Mouse (Mus musculus) brain, adult 2 months (tissue): ENCODE results near the gene Pla2g16.

Experiments
- DNase-seq: peaks from one replicate; pipeline ENCODE4 v3.0.0; 2011; ENCODE audit warnings: low read depth, low spot score

The Pla2g16 gene

GRCm38 (mm10) chr19:7557328-7557822 lies at the start of gene Pla2g16:
Gene Pla2g16 (plus strand): TSS chr19:7557459.
- peak; percentile 80 for DNase-seq

- no peak for DNase-seq
Measured at GRCm38 (mm10) chr19:7508026-7508425, 49.2 kb upstream of the Pla2g16 start.

GRCm38 (mm10) chr19:7516437-7516836 lies 40.8 kb upstream of the Pla2g16 start:
- DNase-seq: no peak

GRCm38 (mm10) chr19:7521619-7522018 lies 35.6 kb upstream of the Pla2g16 start:
- no peak for DNase-seq

- no peak for DNase-seq
Measured at GRCm38 (mm10) chr19:7522856-7523255, 34.4 kb upstream of the Pla2g16 start.

- no peak for DNase-seq
Measured at GRCm38 (mm10) chr19:7523292-7523691, 34.0 kb upstream of the Pla2g16 start.

- DNase-seq: no peak
Measured at GRCm38 (mm10) chr19:7523781-7524180, 33.5 kb upstream of the Pla2g16 start.

- DNase-seq: no peak
Measured at GRCm38 (mm10) chr19:7524879-7525278, 32.4 kb upstream of the Pla2g16 start.

GRCm38 (mm10) chr19:7528639-7529428 lies 28.4 kb upstream of the Pla2g16 start:
- peak; percentile 78 for DNase-seq

- DNase-seq: peak; percentile 59
Measured at GRCm38 (mm10) chr19:7531906-7532305, 25.4 kb upstream of the Pla2g16 start.

- peak; percentile 32 for DNase-seq
Measured at GRCm38 (mm10) chr19:7533891-7534290, 23.4 kb upstream of the Pla2g16 start.

- DNase-seq: no peak
Measured at GRCm38 (mm10) chr19:7548924-7549323, 8.3 kb upstream of the Pla2g16 start.

- DNase-seq: no peak
Measured at GRCm38 (mm10) chr19:7551550-7552300, 5.5 kb upstream of the Pla2g16 start.

GRCm38 (mm10) chr19:7552301-7552673 lies 5.0 kb upstream of the Pla2g16 start:
- DNase-seq: no peak

GRCm38 (mm10) chr19:7553441-7553840 lies 3.8 kb upstream of the Pla2g16 start:
- DNase-seq: no peak

- DNase-seq: no peak
Measured at GRCm38 (mm10) chr19:7554881-7555280, 2.4 kb upstream of the Pla2g16 start.

- no peak for DNase-seq
Measured at GRCm38 (mm10) chr19:7556641-7557040, 618 bp upstream of the Pla2g16 start.

GRCm38 (mm10) chr19:7557844-7558243 lies 585 bp downstream of the Pla2g16 start:
- no peak for DNase-seq

- DNase-seq: no peak
Measured at GRCm38 (mm10) chr19:7558675-7559074, 1.4 kb downstream of the Pla2g16 start.

GRCm38 (mm10) chr19:7559986-7560385 lies 2.7 kb downstream of the Pla2g16 start:
- no peak for DNase-seq

- DNase-seq: no peak
Measured at GRCm38 (mm10) chr19:7561456-7561855, 4.2 kb downstream of the Pla2g16 start.

- DNase-seq: peak; percentile 42
Measured at GRCm38 (mm10) chr19:7562601-7563129, 5.4 kb downstream of the Pla2g16 start.
